Mouse (Mus musculus) stomach, postnatal 0 days (tissue): ENCODE results near the gene Fchsd2. TPM values are rescaled to one million over a fixed set of nuclear protein-coding genes. Genes with fewer than 3 reads are reported as not detected.
"Not testable (repeated sequence)": the region's sequence is repeated elsewhere in the genome, so short reads cannot be mapped to it uniquely, and the experiment has no call there.

ENCODE experiments used
- ATAC-seq: fragments of 200-750 bp; cut with Nextera tagmentation; 2 replicates; pipeline ENCODE4 v1.8.0; 2017; ENCODE audit not compliant: low FRiP score, low TSS enrichment
- DNase-seq: peaks from one replicate; pipeline ENCODE4 v3.0.0-alpha.2; 2016; ENCODE audit warnings: low spot score
- H3K27ac ChIP-seq: fragments of 300-500 bp; sonication (generic); replicated peaks from 2 replicates; pipeline ENCODE4 v1.5.1; 2014; ENCODE audit warnings: mild to moderate bottlenecking, control low read depth
- H3K27me3 ChIP-seq: fragments of 300-500 bp; sonication (generic); 2 replicates; pipeline ENCODE4 v1.6.1; 2014; ENCODE audit warnings: low read length; ENCODE audit not compliant: control insufficient read depth, insufficient read depth
- H3K36me3 ChIP-seq: fragments of 300-500 bp; sonication (generic); 2 replicates; pipeline ENCODE4 v1.6.1; 2014; ENCODE audit warnings: low read length, mixed read lengths; ENCODE audit not compliant: control insufficient read depth, insufficient read depth
- H3K4me1 ChIP-seq: fragments of 300-500 bp; sonication (generic); replicated peaks from 2 replicates; pipeline ENCODE4 v1.6.1; 2014; ENCODE audit warnings: antibody characterized with exemption; ENCODE audit not compliant: control insufficient read depth, insufficient read depth
- H3K4me2 ChIP-seq: fragments of 300-500 bp; sonication (generic); replicated peaks from 2 replicates; pipeline ENCODE4 v1.6.1; 2014; ENCODE audit warnings: low read depth, mild to moderate bottlenecking, control low read depth, moderate library complexity
- H3K4me3 ChIP-seq: fragments of 300-500 bp; sonication (generic); 2 replicates; pipeline ENCODE4 v1.5.1; 2014; ENCODE audit warnings: low read depth, low read length, control low read depth
- H3K9ac ChIP-seq: fragments of 300-500 bp; sonication (generic); 2 replicates; pipeline ENCODE4 v1.6.1; 2014; ENCODE audit warnings: mild to moderate bottlenecking, low read length, control low read depth, mixed read lengths
- H3K9me3 ChIP-seq: fragments of 300-500 bp; sonication (generic); 2 replicates; pipeline ENCODE4 v1.6.1; 2016; ENCODE audit warnings: low read length; ENCODE audit not compliant: control insufficient read depth
- CTCF ChIP-seq: IDR thresholded peaks from 2 replicates; pipeline ENCODE4 v1.5.1; 2016; ENCODE audit warnings: antibody characterized with exemption, low read depth, mild to moderate bottlenecking, moderate library complexity
- EP300 ChIP-seq: optimal IDR thresholded peaks from 2 replicates; pipeline ENCODE3; 2016; ENCODE audit warnings: antibody characterized with exemption
- WGBS: fragments of 180-500 bp; shearing (Covaris S2); extraction: QIAGEN DNeasy Blood & Tissue Kit; methylation state at CpG from one replicate; pipeline ENCODE4 v1.1.7; 2014; 5-methylcytosine and 5-hydroxymethylcytosine counted together
- polyA plus RNA-seq: library from polyadenylated mRNA; unstranded; fragments of >200 nt; fragmentation: Nextera tagmentation; extraction: Ambion mirVana; gene quantifications from 2 replicates; pipeline ENCODE4 v1.2.1, GENCODE M21; 2015

Fchsd2 gene
- polyA plus RNA-seq, 1 experiment from 2014 or later = 6.4 TPM

GRCm38 (mm10) chr7:101144222-101144621, 51.6 kb downstream of the Fchsd2 start:
- H3K27ac ChIP-seq = no peak overlapping the region
- TF ChIP-seq CTCF (no peak), EP300 (no peak)
- H3K9ac ChIP-seq = no peak overlapping the region
- H3K4me2 ChIP-seq = no peak overlapping the region
- no peak overlapping the region for H3K4me3 ChIP-seq
- no peaks in the 10 kb centered on the region for H3K4me1 ChIP-seq
- no peaks in the 10 kb centered on the region for H3K36me3 ChIP-seq
- no peaks in the 10 kb centered on the region for H3K27me3 ChIP-seq
- no peak for DNase-seq
- no peak for ATAC-seq
- no peaks in the 10 kb centered on the region for H3K9me3 ChIP-seq
- WGBS = 58% methylated on average over 2 of the region's 2 CpGs

GRCm38 (mm10) chr7:101149039-101149438, 56.4 kb downstream of the Fchsd2 start:
- H3K4me2 ChIP-seq = no peak overlapping the region
- H3K27ac ChIP-seq = no peak overlapping the region
- TF ChIP-seq EP300 (no peak), CTCF (no peak)
- no peak for ATAC-seq
- WGBS = 34% methylated on average over 3 of the region's 3 CpGs
- no peaks in the 10 kb centered on the region for H3K9me3 ChIP-seq
- H3K9ac ChIP-seq = no peak overlapping the region
- no peaks in the 10 kb centered on the region for H3K27me3 ChIP-seq
- no peaks in the 10 kb centered on the region for H3K4me1 ChIP-seq
- no peak for DNase-seq
- H3K36me3 ChIP-seq = no peaks in the 10 kb centered on the region
- no peak overlapping the region for H3K4me3 ChIP-seq

- not testable (repeated sequence) for H3K27ac ChIP-seq, ATAC-seq, H3K27me3 ChIP-seq, H3K4me1 ChIP-seq, H3K36me3 ChIP-seq, H3K4me3 ChIP-seq, H3K9me3 ChIP-seq, H3K9ac ChIP-seq, DNase-seq, H3K4me2 ChIP-seq
- WGBS = 96% methylated on average over 15 of the region's 15 CpGs
Observed at GRCm38 (mm10) chr7:101154883-101155282, 62.2 kb downstream of the Fchsd2 start.

- H3K36me3 ChIP-seq = no peaks in the 10 kb centered on the region
- WGBS = 82% methylated on average over 3 of the region's 3 CpGs
- H3K4me1 ChIP-seq = no peaks in the 10 kb centered on the region
- TF ChIP-seq CTCF = no peak
- no peak overlapping the region for H3K27ac ChIP-seq
- DNase-seq = no peak
- ATAC-seq = no peak
- H3K9me3 ChIP-seq = no peaks in the 10 kb centered on the region
- H3K9ac ChIP-seq = no peak overlapping the region
- H3K27me3 ChIP-seq = no peaks in the 10 kb centered on the region
- H3K4me2 ChIP-seq = no peak overlapping the region
- no peak overlapping the region for H3K4me3 ChIP-seq
Observed at GRCm38 (mm10) chr7:101155284-101155683, 62.6 kb downstream of the Fchsd2 start.

- DNase-seq = no peak
- Histone ChIP-seq H3K9ac (no peak overlapping the region), H3K4me2 (no peak overlapping the region), H3K4me1 (no peaks in the 10 kb centered on the region), H3K27me3 (no peaks in the 10 kb centered on the region), H3K9me3 (no peaks in the 10 kb centered on the region), H3K4me3 (no peak overlapping the region), H3K27ac (no peak overlapping the region), H3K36me3 (no peaks in the 10 kb centered on the region)
- 77% methylated on average over 2 of the region's 2 CpGs for WGBS
- TF ChIP-seq EP300 (no peak), CTCF (no peak)
- no peak for ATAC-seq
Observed at GRCm38 (mm10) chr7:101160266-101160665, 67.6 kb downstream of the Fchsd2 start.

- Histone ChIP-seq H3K27me3 (no peaks in the 10 kb centered on the region), H3K9me3 (no peaks in the 10 kb centered on the region), H3K9ac (no peak overlapping the region), H3K27ac (no peak overlapping the region), H3K4me2 (no peak overlapping the region), H3K4me1 (no peaks in the 10 kb centered on the region), H3K36me3 (no peaks in the 10 kb centered on the region), H3K4me3 (no peak overlapping the region)
- TF ChIP-seq CTCF (no peak), EP300 (no peak)
- DNase-seq (no peak), ATAC-seq (no peak)
- 68% methylated on average over 1 of the region's 1 CpGs for WGBS
Observed at GRCm38 (mm10) chr7:101162781-101163180, 70.1 kb downstream of the Fchsd2 start.
